Comparison of ENCODE assay signal across 10 mouse cellular contexts in the genomic region with DNA sequence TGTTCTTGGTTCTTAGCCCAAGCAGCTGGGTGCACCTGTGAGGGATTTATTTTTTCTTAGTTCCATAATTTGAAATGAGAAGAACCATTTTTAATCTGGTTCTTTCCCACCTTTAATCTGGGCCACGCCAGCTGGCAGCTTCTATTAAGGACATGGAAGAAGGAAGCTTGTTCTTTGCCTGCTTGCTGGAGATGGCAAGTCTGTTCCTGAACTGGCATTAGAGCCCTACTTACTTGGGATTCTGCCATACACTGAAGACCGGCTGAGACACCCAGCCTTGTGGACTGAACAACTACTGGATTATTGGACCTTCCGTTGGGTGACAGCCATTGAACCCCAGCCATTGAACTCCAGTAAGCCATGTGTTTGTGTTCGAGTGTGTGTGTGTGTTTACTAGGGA. TPM values are rescaled to one million over a fixed set of nuclear protein-coding genes. Genes with fewer than 3 reads are reported as not detected.
DNase-seq lines count a peak whose midpoint lies in the region; ATAC-seq and TF ChIP-seq lines count a peak whose summit lies in the region.
"Had no signal": no experiment of that assay in that cellular context is flagged by ENCODE, and none has a peak within 500 bp of the region (broad histone marks: within the 10 kb centered on the region; RNA-seq: fewer than 3 reads in every experiment).

No protein-coding gene starts in this region.

- H3K4me3 ChIP-seq in layer of hippocampus, adult 2 months, result peak overlapping the region; percentile 90; the same call in 1 of the 2 replicates
- no peak overlapping the region for H3K4me3 ChIP-seq in embryonic facial prominence, embryonic 15.5 days (replicated peaks)
- no peak overlapping the region for H3K4me3 ChIP-seq in hindbrain, embryonic 16.5 days (ENCODE audit: low read length)
- H3K4me3 ChIP-seq in midbrain, postnatal 0 days (ENCODE audit: low read depth, low read length), result no peak overlapping the region

- no peaks in the 10 kb centered on the region for H3K9me3 ChIP-seq in embryonic facial prominence, embryonic 15.5 days (replicated peaks)
- H3K9me3 ChIP-seq in hindbrain, embryonic 16.5 days (ENCODE audit: control insufficient read depth, low read length), result no peaks in the 10 kb centered on the region
- no peaks in the 10 kb centered on the region for H3K9me3 ChIP-seq in midbrain, postnatal 0 days (ENCODE audit: low read length)

- H3K27me3 ChIP-seq in embryonic facial prominence, embryonic 15.5 days, result no peaks in the 10 kb centered on the region
- H3K27me3 ChIP-seq in hindbrain, embryonic 16.5 days (replicated peaks; ENCODE audit: control insufficient read depth, insufficient read depth, low read length), result no peaks in the 10 kb centered on the region
- no peaks in the 10 kb centered on the region for H3K27me3 ChIP-seq in midbrain, postnatal 0 days (ENCODE audit: insufficient read depth, low read length)

- H3K4me2 ChIP-seq in embryonic facial prominence, embryonic 15.5 days (replicated peaks), result peak overlapping the region; percentile 69; the same call in 1 of the 2 replicates
- H3K4me2 ChIP-seq in hindbrain, embryonic 16.5 days (ENCODE audit: low read length), result peak overlapping the region; percentile 8; the same call in 1 of the 2 replicates
- H3K4me2 ChIP-seq in midbrain, postnatal 0 days (ENCODE audit: low read depth, low read length, poor library complexity, severe bottlenecking), result peak overlapping the region; percentile 18; the same call in 1 of the 2 replicates

- no peak for TF ChIP-seq CTCF in layer of hippocampus, adult 2 months (conservative IDR thresholded peaks at IDR 0.05)
- TF ChIP-seq CTCF in midbrain, postnatal 0 days (IDR thresholded peaks at IDR 0.05), result no peak

- WGBS in embryonic facial prominence, embryonic 15.5 days, result 87% methylated on average over 4 of the region's 4 CpGs
- 84% methylated on average over 4 of the region's 4 CpGs for WGBS in hindbrain, embryonic 16.5 days
- WGBS in midbrain, postnatal 0 days, result 84% methylated on average over 4 of the region's 4 CpGs

- no peak for DNase-seq in layer of hippocampus, adult 2 months (ENCODE audit: low spot score in 2 of 2)
- no peak for DNase-seq in layer of hippocampus, postnatal 25 days (ENCODE audit: extremely low spot score in 1 of 2, low spot score in 1 of 2)
- DNase-seq in midbrain, postnatal 0 days (ENCODE audit: low spot score), result no peak
- no peak for DNase-seq in adrenal gland, adult 8-10 months
- no peak for DNase-seq in thymus, postnatal 10 days (ENCODE audit: low spot score in 2 of 2)
- DNase-seq in lung, postnatal 4 days, result no peak
- DNase-seq: cerebellum, adult 11 months; thymus, adult 18-20 months had no signal

- H3K36me3 ChIP-seq in embryonic facial prominence, embryonic 15.5 days, result no peaks in the 10 kb centered on the region
- no peaks in the 10 kb centered on the region for H3K36me3 ChIP-seq in hindbrain, embryonic 16.5 days (ENCODE audit: control insufficient read depth, insufficient read depth, low read length)
- no peaks in the 10 kb centered on the region for H3K36me3 ChIP-seq in midbrain, postnatal 0 days (ENCODE audit: insufficient read depth, low read length)

- no peak for ATAC-seq in embryonic facial prominence, embryonic 15.5 days (ENCODE audit: insufficient number of reproducible peaks, low FRiP score, low TSS enrichment, low read depth)
- ATAC-seq in hindbrain, embryonic 16.5 days, result no peak
- ATAC-seq in midbrain, postnatal 0 days (ENCODE audit: low FRiP score), result no peak

- H3K9ac ChIP-seq in embryonic facial prominence, embryonic 15.5 days, result no peak overlapping the region
- H3K9ac ChIP-seq in hindbrain, embryonic 16.5 days (ENCODE audit: low read depth, low read length), result no peak overlapping the region
- no peak overlapping the region for H3K9ac ChIP-seq in midbrain, postnatal 0 days (replicated peaks; ENCODE audit: low read length, poor library complexity, severe bottlenecking)

- H3K27ac ChIP-seq in layer of hippocampus, adult 2 months, result peak overlapping the region; percentile 100; the same call in 1 of the 2 replicates
- no peak overlapping the region for H3K27ac ChIP-seq in embryonic facial prominence, embryonic 15.5 days (replicated peaks)
- no peak overlapping the region for H3K27ac ChIP-seq in hindbrain, embryonic 16.5 days (ENCODE audit: low read depth, low read length)
- no peak overlapping the region for H3K27ac ChIP-seq in midbrain, postnatal 0 days (ENCODE audit: low read depth, low read length)

- H3K4me1 ChIP-seq in embryonic facial prominence, embryonic 15.5 days, result peaks cover 35% of the 10 kb centered on the region
- H3K4me1 ChIP-seq in hindbrain, embryonic 16.5 days (ENCODE audit: control insufficient read depth, insufficient read depth, low read depth, low read length), result peaks cover 21% of the 10 kb centered on the region
- peaks cover 4% of the 10 kb centered on the region; the same call in 1 of the 2 replicates for H3K4me1 ChIP-seq in midbrain, postnatal 0 days (ENCODE audit: insufficient read depth, low read length)

RNA-seq across cellular contexts. Expression of gene Hist2h2be, which starts 1.9 kb away (rescaled TPM):
- total RNA-seq in layer of hippocampus, adult 2 months (2021), result 1 to 10 TPM; 7.6 to 7.9 TPM
- 1 to 10 TPM; 5.6 to 5.9 TPM for total RNA-seq in layer of hippocampus, postnatal 25 days (2021)
- polyA plus RNA-seq in embryonic facial prominence, embryonic 15.5 days (2015; fragmentation: Nextera tagmentation; extraction: Ambion mirVana), result 9.8 and 13.5 TPM in 2 replicates
- polyA plus RNA-seq in hindbrain, embryonic 16.5 days (2015; fragmentation: Nextera tagmentation; extraction: Ambion mirVana), result 4.9 and 5.5 TPM in 2 replicates
- total RNA-seq in midbrain, postnatal 0 days (2014; rRNA removed), result 8.7 and 12.7 TPM in 2 replicates
- 2.8 and 2.9 TPM in 2 replicates for polyA plus RNA-seq in midbrain, postnatal 0 days (2015; fragmentation: Nextera tagmentation; extraction: Ambion mirVana)
- 10 to 100 TPM; 13.8 to 27.3 (median 25.2) TPM for total RNA-seq in adrenal gland, adult 8-10 months (2022)

RNA-seq across cellular contexts. Expression of gene Hist2h2ac, which starts 2.1 kb away (rescaled TPM):
- total RNA-seq in layer of hippocampus, adult 2 months (2021), result 10 to 100 TPM; 21.9 to 28.0 TPM
- total RNA-seq in layer of hippocampus, postnatal 25 days (2021), result 10 to 100 TPM; 23.0 to 27.5 TPM
- polyA plus RNA-seq in embryonic facial prominence, embryonic 15.5 days (2015; fragmentation: Nextera tagmentation; extraction: Ambion mirVana), result 5.8 and 10.1 TPM in 2 replicates
- 1.3 TPM in 1 of 2 replicates, not detected in the other for polyA plus RNA-seq in hindbrain, embryonic 16.5 days (2015; fragmentation: Nextera tagmentation; extraction: Ambion mirVana)
- 271 and 554 TPM in 2 replicates for total RNA-seq in midbrain, postnatal 0 days (2014; rRNA removed)
- 1.7 and 1.9 TPM in 2 replicates for polyA plus RNA-seq in midbrain, postnatal 0 days (2015; fragmentation: Nextera tagmentation; extraction: Ambion mirVana)
- 10 to 100 TPM; 53.1 to 90.6 (median 58.9) TPM for total RNA-seq in adrenal gland, adult 8-10 months (2022)

RNA-seq across cellular contexts. Expression of gene Hist2h2ab, which starts 3.1 kb away (rescaled TPM):
- 10 to 100 TPM in 1 of 2 experiments, 1 to 10 TPM in 1; 9.3 to 12.7 TPM for total RNA-seq in layer of hippocampus, adult 2 months (2021)
- 1 to 10 TPM; 8.5 to 9.2 TPM for total RNA-seq in layer of hippocampus, postnatal 25 days (2021)
- not detected in 2 replicates for polyA plus RNA-seq in embryonic facial prominence, embryonic 15.5 days (2015; fragmentation: Nextera tagmentation; extraction: Ambion mirVana)
- polyA plus RNA-seq in hindbrain, embryonic 16.5 days (2015; fragmentation: Nextera tagmentation; extraction: Ambion mirVana), result not detected in 2 replicates
- total RNA-seq in midbrain, postnatal 0 days (2014; rRNA removed), result 134 and 144 TPM in 2 replicates
- polyA plus RNA-seq in midbrain, postnatal 0 days (2015; fragmentation: Nextera tagmentation; extraction: Ambion mirVana), result 1.1 TPM in 1 of 2 replicates, not detected in the other
- total RNA-seq in adrenal gland, adult 8-10 months (2022), result 1 to 10 TPM; 4.8 to 9.2 (median 9.0) TPM

RNA-seq across cellular contexts. Expression of gene Bola1, which starts 3.3 kb away (rescaled TPM):
- total RNA-seq in layer of hippocampus, adult 2 months (2021), result 10 to 100 TPM; 16.2 to 16.7 TPM
- total RNA-seq in layer of hippocampus, postnatal 25 days (2021), result 10 to 100 TPM; 16.5 to 17.9 TPM
- polyA plus RNA-seq in embryonic facial prominence, embryonic 15.5 days (2015; fragmentation: Nextera tagmentation; extraction: Ambion mirVana), result 50.9 and 52.6 TPM in 2 replicates
- polyA plus RNA-seq in hindbrain, embryonic 16.5 days (2015; fragmentation: Nextera tagmentation; extraction: Ambion mirVana), result 52.7 and 57.2 TPM in 2 replicates
- 29.5 and 36.8 TPM in 2 replicates for total RNA-seq in midbrain, postnatal 0 days (2014; rRNA removed)
- 54.6 and 58.1 TPM in 2 replicates for polyA plus RNA-seq in midbrain, postnatal 0 days (2015; fragmentation: Nextera tagmentation; extraction: Ambion mirVana)
- 10 to 100 TPM; 24.2 to 48.0 (median 33.0) TPM for total RNA-seq in adrenal gland, adult 8-10 months (2022)

RNA-seq across cellular contexts. Expression of gene Hist2h3c2, which starts 16.2 kb away (rescaled TPM):
- total RNA-seq in layer of hippocampus, adult 2 months (2021), result 10 to 100 TPM; 11.4 to 12.3 TPM
- total RNA-seq in layer of hippocampus, postnatal 25 days (2021), result 10 to 100 TPM in 1 of 2 experiments, 1 to 10 TPM in 1; 9.9 to 11.0 TPM
- 4.7 and 5.7 TPM in 2 replicates for polyA plus RNA-seq in embryonic facial prominence, embryonic 15.5 days (2015; fragmentation: Nextera tagmentation; extraction: Ambion mirVana)
- polyA plus RNA-seq in hindbrain, embryonic 16.5 days (2015; fragmentation: Nextera tagmentation; extraction: Ambion mirVana), result 0.70 and 1.1 TPM in 2 replicates
- total RNA-seq in midbrain, postnatal 0 days (2014; rRNA removed), result 67.5 and 182 TPM in 2 replicates
- polyA plus RNA-seq in midbrain, postnatal 0 days (2015; fragmentation: Nextera tagmentation; extraction: Ambion mirVana), result 0.56 and 0.68 TPM in 2 replicates
- 10 to 100 TPM; 13.0 to 27.9 (median 18.2) TPM for total RNA-seq in adrenal gland, adult 8-10 months (2022)

Comparison
In these comparisons a context has a peak if more than half of its experiments do, and no peak if none do; other contexts are left out.
1. H3K4me2 ChIP-seq: peak in every context shown above with its lines; median percentile 69 in embryonic facial prominence, embryonic 15.5 days; 18 in midbrain, postnatal 0 days; 8 in hindbrain, embryonic 16.5 days.